In the genomic region with DNA sequence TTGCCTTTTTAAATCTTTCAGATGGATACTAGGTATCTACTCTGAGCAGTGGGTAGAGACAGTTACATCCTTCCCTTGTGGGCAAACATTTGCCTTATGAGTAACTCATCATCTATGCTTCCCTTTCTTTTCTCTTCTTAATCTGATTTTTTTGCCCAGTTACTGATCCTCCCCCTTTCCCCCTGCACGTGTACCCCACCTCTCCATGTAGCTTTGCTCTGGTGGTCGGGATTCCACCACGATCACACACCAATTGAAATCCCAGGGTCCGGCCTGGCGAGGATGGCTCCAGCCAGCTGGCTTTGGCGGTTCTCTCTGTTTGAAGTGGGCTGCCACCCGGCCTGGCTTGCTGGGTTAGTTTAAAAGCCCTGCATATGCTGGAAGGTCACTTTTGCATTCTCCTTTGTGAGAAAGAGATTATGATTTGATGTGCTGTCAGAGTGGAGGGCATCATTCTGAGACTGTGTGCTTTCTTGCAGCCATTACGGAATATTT, we compare ENCODE assay signal across 7 mouse cellular contexts. TPM values are rescaled to one million over a fixed set of nuclear protein-coding genes. Genes with fewer than 3 reads are reported as not detected.
A peak's percentile ranks its signal among the peaks of the same experiment; 100 is the strongest.
DNase-seq lines count a peak whose midpoint lies in the region; ATAC-seq and TF ChIP-seq lines count a peak whose summit lies in the region.

No protein-coding gene starts in this region.

- no peak overlapping the region for H3K27ac ChIP-seq in cortical plate, adult 2 months (ENCODE audit: insufficient read depth, low read length)
- H3K27ac ChIP-seq in hindbrain, embryonic 10.5 days, result peak overlapping the region; percentile 98
- peak overlapping the region; percentile 93 for H3K27ac ChIP-seq in lung, postnatal 0 days (ENCODE audit: low read length)
- H3K27ac ChIP-seq in testis, adult 2 months (ENCODE audit: control insufficient read depth, insufficient read depth, low read depth, low read length), result 0 out of 2 replicates have a peak overlapping the region, but pooled peaks have one; percentile 44

- no peak for TF ChIP-seq EP300 in lung, postnatal 0 days (IDR thresholded peaks at IDR 0.05)

- ATAC-seq in lung, postnatal 0 days, result no peak

- TF ChIP-seq CTCF in lung, adult 2 months (IDR thresholded peaks at IDR 0.05; ENCODE audit: insufficient read depth, low read length), result no peak
- no peak for TF ChIP-seq CTCF in cortical plate, adult 2 months (IDR thresholded peaks at IDR 0.05; ENCODE audit: extremely low read depth, insufficient read depth, low read length)
- no peak for TF ChIP-seq CTCF in lung, postnatal 0 days (IDR thresholded peaks at IDR 0.05)
- no peak for TF ChIP-seq CTCF in testis, adult 2 months (IDR thresholded peaks at IDR 0.05; ENCODE audit: control insufficient read depth, insufficient read depth, insufficient replicate concordance, low read depth, low read length)

- H3K4me2 ChIP-seq in lung, postnatal 0 days (replicated peaks; ENCODE audit: low read depth, low read length), result peak overlapping the region; percentile 85

- no peak for DNase-seq in lung, adult 2 months
- no peak for DNase-seq in lung, postnatal 36 days
- peak; percentile 38 for DNase-seq in hindbrain, embryonic 10.5 days (ENCODE audit: low spot score)
- DNase-seq in lung, postnatal 0 days (ENCODE audit: low spot score), result no peak
- no peak for DNase-seq in gastrocnemius, postnatal 4 days (ENCODE audit: low spot score in 2 of 2)

- WGBS in lung, adult 2 months, result 17% methylated on average over 8 of the region's 8 CpGs
- WGBS in hindbrain, embryonic 10.5 days, result 9% methylated on average over 8 of the region's 8 CpGs
- 12% methylated on average over 8 of the region's 8 CpGs for WGBS in lung, postnatal 0 days

- peak overlapping the region; percentile 74 for H3K9ac ChIP-seq in lung, postnatal 0 days (replicated peaks; ENCODE audit: low read depth)

- H3K27me3 ChIP-seq in hindbrain, embryonic 10.5 days (ENCODE audit: insufficient read depth, poor library complexity, severe bottlenecking), result no peaks in the 10 kb centered on the region
- no peaks in the 10 kb centered on the region for H3K27me3 ChIP-seq in lung, postnatal 0 days (replicated peaks; ENCODE audit: insufficient read depth, low read length)
- H3K27me3 ChIP-seq in testis, adult 2 months (ENCODE audit: control insufficient read depth, insufficient read depth, low read length), result no peaks in the 10 kb centered on the region

- peak overlapping the region; percentile 92 for H3K4me3 ChIP-seq in lung, adult 2 months (replicated peaks; ENCODE audit: extremely low read depth, low read depth, low read length)
- H3K4me3 ChIP-seq in cortical plate, adult 2 months (ENCODE audit: insufficient read depth, low read length), result peak overlapping the region; percentile 97
- peak overlapping the region; percentile 90 for H3K4me3 ChIP-seq in hindbrain, embryonic 10.5 days
- H3K4me3 ChIP-seq in lung, postnatal 0 days (ENCODE audit: low read depth, low read length), result peak overlapping the region; percentile 90
- H3K4me3 ChIP-seq in testis, adult 2 months (ENCODE audit: control insufficient read depth, low read depth, low read length), result peak overlapping the region; percentile 98

- H3K4me1 ChIP-seq in lung, adult 2 months (ENCODE audit: control insufficient read depth, insufficient read depth, low read length), result peaks cover 6% of the 10 kb centered on the region
- H3K4me1 ChIP-seq in cortical plate, adult 2 months (ENCODE audit: control insufficient read depth, insufficient read depth, low read length), result peaks cover 1% of the 10 kb centered on the region; the same call in 1 of the 2 replicates
- H3K4me1 ChIP-seq in hindbrain, embryonic 10.5 days (replicated peaks), result peaks cover 28% of the 10 kb centered on the region
- peaks cover 5% of the 10 kb centered on the region; the same call in 1 of the 2 replicates for H3K4me1 ChIP-seq in lung, postnatal 0 days (ENCODE audit: insufficient read depth, low read depth, low read length)
- H3K4me1 ChIP-seq in testis, adult 2 months (ENCODE audit: control insufficient read depth, insufficient read depth, low read length), result peaks cover 21% of the 10 kb centered on the region

- no peaks in the 10 kb centered on the region for H3K9me3 ChIP-seq in hindbrain, embryonic 10.5 days
- H3K9me3 ChIP-seq in lung, postnatal 0 days (ENCODE audit: low read length), result no peaks in the 10 kb centered on the region

- TF ChIP-seq POLR2A in lung, adult 2 months (IDR thresholded peaks at IDR 0.05; ENCODE audit: borderline replicate concordance, extremely low read depth, low read depth, low read length), result no peak
- TF ChIP-seq POLR2A in cortical plate, adult 2 months (IDR thresholded peaks at IDR 0.05; ENCODE audit: extremely low read depth, insufficient read depth, low read length), result no peak
- TF ChIP-seq POLR2A in testis, adult 2 months (IDR thresholded peaks at IDR 0.05; ENCODE audit: control insufficient read depth, low read depth, low read length), result no peak

- H3K36me3 ChIP-seq in hindbrain, embryonic 10.5 days, result peaks cover 40% of the 10 kb centered on the region
- no peaks in the 10 kb centered on the region for H3K36me3 ChIP-seq in lung, postnatal 0 days (ENCODE audit: insufficient read depth, low read length)
- H3K36me3 ChIP-seq in testis, adult 2 months (ENCODE audit: control insufficient read depth, insufficient read depth, low read length), result no peaks in the 10 kb centered on the region

RNA-seq across cellular contexts. Expression of gene Fchsd2, which starts 17.2 kb away (rescaled TPM):
- polyA plus RNA-seq in lung, adult 2 months (2012; rRNA removed), result 10.9 and 14.7 TPM in 2 replicates
- polyA plus RNA-seq in cortical plate, adult 2 months (2012; rRNA removed), result 20.4 and 21.8 TPM in 2 replicates
- polyA plus RNA-seq in hindbrain, embryonic 10.5 days (2016; fragmentation: Nextera tagmentation; extraction: Ambion mirVana), result 18.5 and 20.9 TPM in 2 replicates
- 16.0 and 17.7 TPM in 2 replicates for polyA plus RNA-seq in lung, postnatal 0 days (2015; fragmentation: Nextera tagmentation; extraction: Ambion mirVana)
- polyA plus RNA-seq in testis, adult 2 months (2012; rRNA removed), result 4.2 and 5.8 TPM in 2 replicates
- 10 to 100 TPM; 22.6 to 25.7 TPM for total RNA-seq in gastrocnemius, postnatal 4 days (2021)
